Mouse (Mus musculus) hematopoietic stem cell, adult 5-6 weeks (primary cell): ENCODE results near the gene Prr15l. TPM values are rescaled to one million over a fixed set of nuclear protein-coding genes. Genes with fewer than 3 reads are reported as not detected.

Experiments
- ATAC-seq, 2 experiments: fragments of 125-278 bp in 1 of 2; replicated peaks in 1 of 2; 2 replicates each; pipeline ENCODE4 v1.8.0; 2016 to 2017; ENCODE audit warnings: inconsistent platforms in 2 of 2, mild to moderate bottlenecking in 2 of 2, moderate number of reproducible peaks in 2 of 2, low read depth in 1 of 2, moderate TSS enrichment in 1 of 2; ENCODE audit not compliant: low FRiP score in 2 of 2, poor library complexity in 2 of 2, severe bottlenecking in 2 of 2, insufficient read depth in 1 of 2, low TSS enrichment in 1 of 2
- total RNA-seq: library from RNA; stranded (forward); fragments of 172-1452, 232-1000 nt; gene quantifications from 2 replicates; pipeline ENCODE4 v1.2.3, GENCODE M21; 2017

Gene Prr15l
- total RNA-seq, 1 experiment from 2014 or later, result 0.74 TPM

- no peak for ATAC-seq
Observed at GRCm38 (mm10) chr11:96938426-96938800, 10.5 kb downstream of the Prr15l start.

GRCm38 (mm10) chr11:96940578-96941465 lies 12.9 kb downstream of the Prr15l start:
- no peak for ATAC-seq

- no peak for ATAC-seq
Observed at GRCm38 (mm10) chr11:96941989-96942590, 14.2 kb downstream of the Prr15l start.

- ATAC-seq, result peak; percentile 95
Observed at GRCm38 (mm10) chr11:96943746-96944304, 15.9 kb downstream of the Prr15l start, which contains the start of gene Pnpo. Gene Pnpo, minus strand, starts transcription at chr11:96943986.

GRCm38 (mm10) chr11:96944844-96945580 lies 17.1 kb downstream of the Prr15l start:
- no peak for ATAC-seq

- ATAC-seq, result no peak
Observed at GRCm38 (mm10) chr11:96946498-96946897, 18.6 kb downstream of the Prr15l start.

GRCm38 (mm10) chr11:96947849-96948248 lies 19.9 kb downstream of the Prr15l start:
- no peak for ATAC-seq

- ATAC-seq, result no peak
Observed at GRCm38 (mm10) chr11:96950767-96951166, 22.9 kb downstream of the Prr15l start.

- ATAC-seq, result no peak
Observed at GRCm38 (mm10) chr11:96952426-96952825, 24.5 kb downstream of the Prr15l start.

GRCm38 (mm10) chr11:96952896-96953295 lies 25.0 kb downstream of the Prr15l start:
- no peak for ATAC-seq

GRCm38 (mm10) chr11:96955094-96955493 lies 27.2 kb downstream of the Prr15l start:
- no peak for ATAC-seq

GRCm38 (mm10) chr11:96956009-96956724 lies 28.3 kb downstream of the Prr15l start:
- no peak for ATAC-seq

GRCm38 (mm10) chr11:96957061-96957805 lies 29.3 kb downstream of the Prr15l start:
- ATAC-seq, result no peak

GRCm38 (mm10) chr11:96963580-96963979 lies 35.7 kb downstream of the Prr15l start:
- peak; percentile 58 to 72 for ATAC-seq

GRCm38 (mm10) chr11:96966172-96966571 lies 38.3 kb downstream of the Prr15l start:
- ATAC-seq, result no peak

GRCm38 (mm10) chr11:96966914-96967543 lies 39.1 kb downstream of the Prr15l start:
- ATAC-seq, result peak; percentile 71 to 74
